Mouse (Mus musculus) kidney, postnatal 25 days (tissue): Measurements from ENCODE around the gene Synrg.

Source experiments
- DNase-seq, 2 experiments: peaks; one replicate each; pipeline ENCODE4 v3.0.0; 2021; ENCODE audit warnings: mixed read lengths in 2 of 2

Gene Synrg

DNA sequence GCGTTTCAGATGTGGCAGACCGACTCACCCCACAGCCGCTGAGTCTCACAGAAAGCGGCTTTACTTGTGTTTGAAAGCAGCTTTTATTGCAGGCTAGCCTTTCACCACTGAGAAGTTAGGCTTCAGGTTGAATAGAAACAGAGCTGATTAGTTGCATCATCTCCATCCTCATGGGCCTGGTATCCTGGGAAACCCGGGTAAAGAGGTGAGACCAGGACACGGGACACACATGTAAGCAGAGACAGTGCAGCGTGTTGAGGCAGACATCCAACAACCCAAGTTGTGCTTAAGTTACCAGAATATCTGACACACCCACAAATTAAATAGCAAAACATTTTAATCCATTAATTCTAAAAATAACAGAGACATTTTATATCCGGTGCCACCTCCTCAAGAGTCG is 114.4 kb downstream of the Synrg start:
- no peak for DNase-seq

GRCm38 (mm10) chr11:84079361-84079760 is 115.1 kb downstream of the Synrg start:
- no peak for DNase-seq

- no peak for DNase-seq
These were observed 115.7 kb downstream of the Synrg start for GRCm38 (mm10) chr11:84079887-84080286.

- DNase-seq = no peak
These were observed 116.1 kb downstream of the Synrg start for GRCm38 (mm10) chr11:84080327-84080726.

DNA sequence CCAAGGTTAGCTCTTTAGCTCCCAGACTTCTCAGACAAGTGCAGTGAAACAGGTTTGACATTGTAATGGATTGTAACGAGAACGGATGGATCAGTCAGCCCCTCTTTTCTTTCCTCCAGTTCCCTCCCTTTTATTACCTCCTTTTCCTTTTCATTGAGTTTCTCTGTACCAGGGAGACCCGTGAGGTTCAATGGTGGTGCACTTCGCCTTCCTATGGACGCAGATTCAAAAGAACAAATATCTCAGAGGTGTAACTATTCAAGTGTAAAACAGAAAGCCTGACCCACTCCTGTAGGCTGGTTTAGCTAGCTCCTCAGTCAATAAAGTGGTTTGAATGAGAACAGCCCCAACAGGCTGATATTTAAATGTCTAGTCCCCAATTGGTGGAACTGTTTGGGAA is 117.7 kb downstream of the Synrg start:
- no peak for DNase-seq

- no peak for DNase-seq
These were observed 126.3 kb downstream of the Synrg start for GRCm38 (mm10) chr11:84090572-84090971.
